Mouse (Mus musculus): ENCODE results near the gene Rhd.

GRCm38 (mm10) chr4:134852438-134853255, 11.7 kb upstream of the Rhd start:
- no peak for TF ChIP-seq POLR2A (IDR thresholded peaks at IDR 0.05; ENCODE audit: low read depth, low read length)
- no peak for TF ChIP-seq CTCF (IDR thresholded peaks at IDR 0.05; ENCODE audit: extremely low read depth, insufficient read depth, insufficient read length, insufficient replicate concordance)

Data from spleen, adult 2 months (tissue).